Mouse (Mus musculus) forebrain, embryonic 14.5 days (tissue): ENCODE results near the gene Nipa1. TPM values are rescaled to one million over a fixed set of nuclear protein-coding genes. Genes with fewer than 3 reads are reported as not detected.

Experiments
- ATAC-seq: fragments of 200-750 bp; cut with Nextera tagmentation; 2 replicates; pipeline ENCODE4 v1.8.0; 2017; ENCODE audit warnings: mild to moderate bottlenecking, moderate library complexity
- DNase-seq: peaks from one replicate; pipeline ENCODE4 v3.0.0-alpha.2; 2015; ENCODE audit warnings: low spot score
- H3K27ac ChIP-seq: fragments of 300-500 bp; sonication (generic); 2 replicates; pipeline ENCODE4 v1.5.1; 2014; ENCODE audit warnings: low read depth, mild to moderate bottlenecking, control low read depth, low read length, moderate library complexity
- H3K27me3 ChIP-seq: fragments of 300-500 bp; sonication (generic); replicated peaks from 2 replicates; pipeline ENCODE4 v1.6.1; 2014; ENCODE audit warnings: low read length, control low read depth, mixed read lengths; ENCODE audit not compliant: control insufficient read depth, insufficient read depth
- H3K36me3 ChIP-seq: fragments of 300-500 bp; sonication (generic); 2 replicates; pipeline ENCODE4 v1.6.1; 2014; ENCODE audit warnings: low read length, control low read depth; ENCODE audit not compliant: control insufficient read depth, insufficient read depth
- H3K4me1 ChIP-seq: fragments of 300-500 bp; sonication (generic); 2 replicates; pipeline ENCODE4 v1.6.1; 2014; ENCODE audit warnings: antibody characterized with exemption, low read length, control low read depth; ENCODE audit not compliant: control insufficient read depth, insufficient read depth
- H3K4me2 ChIP-seq: fragments of 300-500 bp; sonication (generic); 2 replicates; pipeline ENCODE4 v1.6.1; 2014; ENCODE audit warnings: mild to moderate bottlenecking, control low read depth, low read length
- H3K4me3 ChIP-seq: fragments of 300-500 bp; sonication (generic); 2 replicates; pipeline ENCODE4 v1.5.1; 2014; ENCODE audit warnings: low read depth, low read length, control low read depth
- H3K9ac ChIP-seq: fragments of 300-500 bp; sonication (generic); 2 replicates; pipeline ENCODE4 v1.6.1; 2014; ENCODE audit warnings: mild to moderate bottlenecking, low read length, control low read depth, moderate library complexity
- H3K9me3 ChIP-seq: fragments of 300-500 bp; sonication (generic); replicated peaks from 2 replicates; pipeline ENCODE4 v1.6.1; 2016; ENCODE audit warnings: low read length, control low read depth, mixed read lengths; ENCODE audit not compliant: control insufficient read depth
- WGBS: fragments of 180-500 bp; shearing (Covaris S2); extraction: QIAGEN DNeasy Blood & Tissue Kit; methylation state at CpG from one replicate; pipeline ENCODE4 v1.1.7; 2014; 5-methylcytosine and 5-hydroxymethylcytosine counted together
- polyA plus RNA-seq: library from polyadenylated mRNA; unstranded; fragments of >200 nt; fragmentation: Nextera tagmentation; extraction: Ambion mirVana; gene quantifications from 2 replicates; pipeline ENCODE4 v1.2.1, GENCODE M21; 2014

Nipa1 gene
- 14.4 and 17.5 TPM in 2 replicates for polyA plus RNA-seq

- Histone ChIP-seq H3K4me2 (peak within 1 kb of the TSS; percentile 65), H3K27ac (peak within 1 kb of the TSS; percentile 66), H3K9me3 (no peaks in the 10 kb centered on the region), H3K27me3 (no peaks in the 10 kb centered on the region), H3K9ac (peak within 1 kb of the TSS; percentile 84), H3K4me1 (peaks cover 5% of the 10 kb centered on the region; the same call in 1 of the 2 replicates), H3K36me3 (no peaks in the 10 kb centered on the region), H3K4me3 (peak within 1 kb of the TSS; percentile 72)
- WGBS = 51% methylated on average over 3 of the region's 3 CpGs
- no peak for DNase-seq
- ATAC-seq = no peak
Observed at GRCm38 (mm10) chr7:56019930-56020253, at the start of gene Nipa1. Nipa1 (minus strand) TSS chr7:56019954.

- Histone ChIP-seq H3K9me3 (no peaks in the 10 kb centered on the region), H3K4me2 (no peak overlapping the region), H3K4me1 (no peaks in the 10 kb centered on the region), H3K27me3 (no peaks in the 10 kb centered on the region), H3K36me3 (peaks cover 9% of the 10 kb centered on the region; the same call in 1 of the 2 replicates), H3K27ac (no peak overlapping the region), H3K9ac (no peak overlapping the region), H3K4me3 (no peak overlapping the region)
- DNase-seq = no peak
- ATAC-seq = no peak
- 97% methylated on average over 1 of the region's 1 CpGs for WGBS
Observed at GRCm38 (mm10) chr7:56066634-56067033, 46.9 kb upstream of the Nipa1 start.

GRCm38 (mm10) chr7:56066136-56066535 is 46.4 kb upstream of the Nipa1 start:
- 80% methylated on average over 2 of the region's 2 CpGs for WGBS
- DNase-seq = no peak
- H3K4me1 ChIP-seq = no peaks in the 10 kb centered on the region

GRCm38 (mm10) chr7:56064876-56065275 is 45.1 kb upstream of the Nipa1 start:
- no peak overlapping the region for H3K4me3 ChIP-seq
- H3K27ac ChIP-seq = no peak overlapping the region
- no peak overlapping the region for H3K4me2 ChIP-seq
- ATAC-seq = no peak
- H3K4me1 ChIP-seq = no peaks in the 10 kb centered on the region
- no peak for DNase-seq
- WGBS = 93% methylated on average over 1 of the region's 1 CpGs
- H3K36me3 ChIP-seq = peaks cover 10% of the 10 kb centered on the region; the same call in 1 of the 2 replicates
- no peaks in the 10 kb centered on the region for H3K9me3 ChIP-seq
- no peak overlapping the region for H3K9ac ChIP-seq
- H3K27me3 ChIP-seq = no peaks in the 10 kb centered on the region

More at GRCm38 (mm10) chr7:56066136-56066535, 46.4 kb upstream of the Nipa1 start:
- H3K27me3 ChIP-seq = no peaks in the 10 kb centered on the region
- H3K9ac ChIP-seq = no peak overlapping the region
- no peak overlapping the region for H3K4me3 ChIP-seq
- no peak for ATAC-seq
- no peaks in the 10 kb centered on the region for H3K9me3 ChIP-seq
- H3K36me3 ChIP-seq = peaks cover 10% of the 10 kb centered on the region; the same call in 1 of the 2 replicates
- no peak overlapping the region for H3K4me2 ChIP-seq
- H3K27ac ChIP-seq = no peak overlapping the region

GRCm38 (mm10) chr7:56055338-56055737 is 35.6 kb upstream of the Nipa1 start:
- WGBS = 82% methylated on average over 3 of the region's 3 CpGs
- Histone ChIP-seq H3K36me3 (peaks cover 14% of the 10 kb centered on the region; the same call in 1 of the 2 replicates), H3K27me3 (no peaks in the 10 kb centered on the region), H3K4me2 (no peak overlapping the region), H3K27ac (no peak overlapping the region), H3K4me3 (no peak overlapping the region), H3K9ac (no peak overlapping the region), H3K4me1 (peaks cover 11% of the 10 kb centered on the region), H3K9me3 (no peaks in the 10 kb centered on the region)
- DNase-seq (peak; percentile 62), ATAC-seq (peak; percentile 38; the same call in 1 of the 2 replicates)

GRCm38 (mm10) chr7:56052996-56053395 is 33.2 kb upstream of the Nipa1 start:
- ATAC-seq = no peak
- H3K27ac ChIP-seq = no peak overlapping the region
- H3K4me3 ChIP-seq = no peak overlapping the region
- H3K36me3 ChIP-seq = peaks cover 14% of the 10 kb centered on the region; the same call in 1 of the 2 replicates
- no peaks in the 10 kb centered on the region for H3K27me3 ChIP-seq
- no peaks in the 10 kb centered on the region for H3K9me3 ChIP-seq
- H3K9ac ChIP-seq = no peak overlapping the region
- DNase-seq = no peak
- H3K4me1 ChIP-seq = peaks cover 15% of the 10 kb centered on the region
- H3K4me2 ChIP-seq = no peak overlapping the region

GRCm38 (mm10) chr7:56050487-56050911 is 30.7 kb upstream of the Nipa1 start:
- WGBS = under 1% methylated on average over 18 of the region's 18 CpGs
- Histone ChIP-seq H3K4me1 (peaks cover 15% of the 10 kb centered on the region), H3K4me2 (peak overlapping the region; percentile 64), H3K27me3 (no peaks in the 10 kb centered on the region), H3K4me3 (peak overlapping the region; percentile 76), H3K36me3 (0 out of 2 replicates have a peak, but pooled peaks cover 3% of the 10 kb centered on the region), H3K9ac (peak overlapping the region; percentile 81), H3K27ac (peak overlapping the region; percentile 87), H3K9me3 (no peaks in the 10 kb centered on the region)
- no peak for DNase-seq
- ATAC-seq = peak; percentile 41

GRCm38 (mm10) chr7:56049831-56050321 is 30.1 kb upstream of the Nipa1 start, which contains the start of gene Herc2:
Herc2 (plus strand) TSS chr7:56050196.
- ATAC-seq (peak; percentile 100), DNase-seq (peak; percentile 100)
- Histone ChIP-seq H3K27ac (peak within 1 kb of the TSS; percentile 87), H3K4me1 (peaks cover 15% of the 10 kb centered on the region), H3K4me2 (peak within 1 kb of the TSS; percentile 64), H3K4me3 (peak within 1 kb of the TSS; percentile 76), H3K9ac (peak within 1 kb of the TSS; percentile 81), H3K27me3 (no peaks in the 10 kb centered on the region), H3K9me3 (no peaks in the 10 kb centered on the region), H3K36me3 (0 out of 2 replicates have a peak, but pooled peaks cover 3% of the 10 kb centered on the region)
- under 1% methylated on average over 46 of the region's 47 CpGs for WGBS

- Histone ChIP-seq H3K9ac (no peak overlapping the region), H3K27me3 (no peaks in the 10 kb centered on the region), H3K9me3 (no peaks in the 10 kb centered on the region), H3K4me1 (peaks cover 15% of the 10 kb centered on the region), H3K27ac (no peak overlapping the region), H3K4me2 (no peak overlapping the region), H3K36me3 (no peaks in the 10 kb centered on the region), H3K4me3 (no peak overlapping the region)
- WGBS = 90% methylated on average over 1 of the region's 1 CpGs
- DNase-seq (no peak), ATAC-seq (no peak)
Observed at GRCm38 (mm10) chr7:56047178-56047577, 27.4 kb upstream of the Nipa1 start.
